Mouse (Mus musculus) gastrocnemius, postnatal 4 days (tissue): ENCODE data around the gene Lmntd1. TPM values are rescaled to one million over a fixed set of nuclear protein-coding genes. Genes with fewer than 3 reads are reported as not detected.

Experiments used
- DNase-seq, 2 experiments: peaks; one replicate each; pipeline ENCODE4 v3.0.0; 2021 to 2022; ENCODE audit warnings: low spot score in 2 of 2, mixed read lengths in 2 of 2
- long read RNA-seq, 2 experiments: library from polyadenylated mRNA; stranded (forward); transcript quantifications; one replicate each; pipeline ENCODE4 v2.0.0; 2021
- total RNA-seq, 2 experiments: library from RNA; stranded (reverse); gene quantifications; 2 replicates each; pipeline ENCODE4 v1.2.3; 2021

Gene Lmntd1
- total RNA-seq, result under 1 TPM; 0.56 to 0.57 TPM
- long read RNA-seq, experiment 1, partial matches to known transcripts, result 0 of 3 reads
- long read RNA-seq, experiment 1, other reads (novel, unspliced or antisense), result 3 of 3 reads
- long read RNA-seq, experiment 2, result 0 reads

GRCm38 (mm10) chr6:145614219-145614618 is at the start of gene Lmntd1:
Lmntd1 (minus strand) TSS chr6:145614319.
- DNase-seq, result no peak

GRCm38 (mm10) chr6:145660943-145661342 is 46.8 kb upstream of the Lmntd1 start:
- DNase-seq, result no peak

- no peak for DNase-seq
These were observed 45.0 kb upstream of the Lmntd1 start for GRCm38 (mm10) chr6:145659116-145659515.

DNA sequence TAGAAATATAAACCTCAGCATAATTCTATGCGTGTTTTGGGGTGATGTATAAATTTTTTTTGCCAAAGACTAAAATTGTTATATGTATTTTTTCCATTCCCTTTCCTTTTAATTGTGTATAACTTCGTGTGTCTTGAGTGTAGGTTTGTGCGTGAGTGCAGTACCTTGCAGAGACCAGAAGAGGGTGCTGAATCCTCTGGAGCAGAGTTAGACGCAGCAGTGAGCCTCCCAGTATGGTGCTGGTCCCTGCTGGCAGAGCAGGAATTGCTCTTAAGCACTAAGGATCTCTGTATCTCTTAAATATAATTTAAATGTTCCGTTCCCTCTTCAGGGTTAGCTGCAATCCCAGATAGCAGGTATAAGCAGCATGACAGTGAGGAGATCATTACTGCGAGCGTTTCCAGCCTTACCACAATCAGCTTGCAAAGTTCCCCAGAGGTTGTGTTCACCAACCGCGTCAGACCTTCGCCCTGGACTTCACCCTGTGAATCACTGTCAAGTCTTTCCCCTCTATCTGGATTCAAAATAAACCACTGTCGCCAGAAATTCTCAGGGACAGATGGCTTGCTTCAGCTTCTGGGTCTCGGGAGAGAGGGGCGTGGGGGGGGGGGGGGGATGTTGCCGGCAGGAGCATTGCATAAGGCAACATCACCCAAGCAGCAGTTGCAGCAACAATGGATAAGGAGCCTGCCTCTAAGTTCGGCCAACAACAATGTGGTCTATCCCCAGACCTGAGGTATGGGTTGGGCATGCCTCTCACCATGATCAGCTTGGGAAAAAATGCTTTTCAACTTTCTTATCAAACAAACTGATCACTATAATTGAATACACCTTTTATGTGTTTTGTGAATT is 42.8 kb upstream of the Lmntd1 start:
- DNase-seq, result no peak

- no peak for DNase-seq
These were observed 41.6 kb upstream of the Lmntd1 start for GRCm38 (mm10) chr6:145655678-145656077.

GRCm38 (mm10) chr6:145654062-145654836 is 40.1 kb upstream of the Lmntd1 start:
- no peak for DNase-seq

- DNase-seq, result no peak
These were observed 39.5 kb upstream of the Lmntd1 start for GRCm38 (mm10) chr6:145653626-145654025.

DNA sequence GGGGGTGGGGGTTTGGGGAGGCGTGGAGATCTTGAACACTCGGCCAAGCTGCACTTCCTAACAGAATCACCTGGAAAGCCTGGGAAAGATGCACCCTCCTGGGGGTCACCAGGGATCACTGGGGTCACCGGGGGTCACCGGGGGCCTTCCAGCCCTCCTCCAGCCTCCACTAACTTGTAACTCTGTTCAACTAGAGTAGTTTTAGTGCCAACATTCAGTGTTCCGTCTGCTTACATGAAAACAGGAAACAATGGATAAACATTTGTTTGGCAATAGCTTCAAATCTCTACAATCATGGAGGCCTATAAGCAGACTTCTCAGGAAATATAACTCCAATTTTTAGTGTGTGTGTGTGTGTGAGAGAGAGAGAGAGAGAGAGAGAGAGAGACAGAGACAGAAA is 38.9 kb upstream of the Lmntd1 start:
- DNase-seq, result no peak

GRCm38 (mm10) chr6:145651976-145652375 is 37.9 kb upstream of the Lmntd1 start:
- no peak for DNase-seq

DNA sequence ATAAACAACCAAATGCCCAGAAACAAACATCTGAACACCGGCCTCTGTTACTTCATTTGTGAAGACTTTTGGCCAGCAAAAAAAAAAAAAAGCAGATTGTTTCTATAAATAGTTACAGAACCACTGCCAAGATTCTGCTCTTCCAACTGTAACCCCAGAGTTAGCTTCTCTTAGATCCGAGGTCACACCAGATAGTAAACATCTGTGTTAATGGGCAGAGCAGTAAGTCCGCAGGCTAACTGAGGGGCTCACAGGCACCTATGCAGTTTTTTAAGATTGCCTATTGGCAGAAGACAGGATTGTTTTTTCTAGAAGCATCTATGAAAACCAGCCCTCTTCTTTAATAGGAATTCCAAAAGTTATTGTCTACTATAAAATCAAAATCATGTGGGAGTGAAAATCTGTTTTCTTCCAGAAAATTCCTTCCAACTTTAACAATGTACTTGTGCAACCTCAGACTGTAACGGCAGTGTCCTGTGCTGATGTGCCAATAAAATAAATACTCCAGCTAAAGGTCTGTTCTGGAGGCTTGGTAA is 26.9 kb upstream of the Lmntd1 start:
- DNase-seq, result no peak

GRCm38 (mm10) chr6:145638248-145638647 is 24.1 kb upstream of the Lmntd1 start:
- DNase-seq, result no peak

GRCm38 (mm10) chr6:145636682-145637081 is 22.6 kb upstream of the Lmntd1 start:
- DNase-seq, result no peak

DNA sequence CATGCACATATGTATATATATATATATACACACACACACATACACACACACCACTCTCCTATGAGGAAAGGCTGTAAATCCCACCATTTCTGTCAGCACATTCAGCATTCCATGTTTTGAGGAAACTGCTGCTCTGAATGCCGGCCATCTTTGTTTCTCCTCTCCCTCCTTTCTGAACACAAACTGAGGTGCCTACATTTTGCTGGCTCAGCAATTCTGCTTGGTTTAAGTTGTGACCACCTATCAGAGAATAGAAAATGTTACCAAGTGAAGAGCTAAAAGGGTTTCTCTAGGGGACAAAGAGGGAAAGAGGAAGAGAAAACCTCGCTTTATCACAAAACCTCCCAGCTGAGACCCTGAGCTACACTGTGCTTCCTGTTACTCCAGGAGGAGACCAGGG is 20.3 kb upstream of the Lmntd1 start:
- DNase-seq, result no peak

DNA sequence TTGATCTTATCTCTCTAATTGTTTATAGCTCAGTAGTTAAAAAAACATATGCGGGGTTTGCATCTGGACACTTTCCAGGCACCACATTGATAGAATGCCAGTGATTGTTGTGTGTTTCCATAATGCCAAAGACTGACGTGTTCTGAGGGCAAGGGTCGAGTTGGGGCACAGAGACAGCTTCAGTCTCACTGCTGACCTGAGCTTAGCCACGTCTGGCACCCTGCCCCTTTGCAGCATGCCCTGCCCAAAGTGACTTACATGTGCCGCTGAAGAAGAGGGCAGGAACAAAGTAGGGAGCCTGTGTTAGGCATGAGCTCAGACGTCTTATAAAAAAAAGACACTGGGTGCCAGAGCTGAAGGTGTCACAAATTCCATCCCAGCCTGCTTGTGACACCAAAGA is 16.1 kb upstream of the Lmntd1 start:
- DNase-seq, result no peak

DNA sequence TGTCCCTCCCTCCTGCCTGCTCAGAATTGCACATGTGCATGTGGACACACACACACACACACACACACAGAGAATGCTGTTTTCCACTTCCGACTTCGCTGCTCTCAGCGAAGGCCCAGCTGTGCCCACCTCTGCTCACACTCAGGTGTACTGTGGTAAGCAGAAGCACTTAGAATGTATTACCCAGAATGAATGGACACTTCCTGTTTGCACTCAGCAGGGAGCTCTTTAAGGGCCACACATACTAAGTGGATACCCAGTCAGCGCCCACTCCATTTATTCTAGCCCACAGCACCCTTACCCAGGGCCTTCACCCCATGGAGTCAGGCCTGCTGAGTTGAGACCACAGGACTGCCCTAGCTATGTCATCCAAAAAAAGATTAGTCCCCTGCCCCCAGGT is 9.0 kb upstream of the Lmntd1 start:
- no peak for DNase-seq

GRCm38 (mm10) chr6:145616402-145617229 is 2.5 kb upstream of the Lmntd1 start:
- DNase-seq, result no peak

- no peak for DNase-seq
These were observed 1.6 kb upstream of the Lmntd1 start, which contains the start of gene Tuba3b for GRCm38 (mm10) chr6:145615666-145616210. Tuba3b (plus strand) TSS chr6:145615757.

DNA sequence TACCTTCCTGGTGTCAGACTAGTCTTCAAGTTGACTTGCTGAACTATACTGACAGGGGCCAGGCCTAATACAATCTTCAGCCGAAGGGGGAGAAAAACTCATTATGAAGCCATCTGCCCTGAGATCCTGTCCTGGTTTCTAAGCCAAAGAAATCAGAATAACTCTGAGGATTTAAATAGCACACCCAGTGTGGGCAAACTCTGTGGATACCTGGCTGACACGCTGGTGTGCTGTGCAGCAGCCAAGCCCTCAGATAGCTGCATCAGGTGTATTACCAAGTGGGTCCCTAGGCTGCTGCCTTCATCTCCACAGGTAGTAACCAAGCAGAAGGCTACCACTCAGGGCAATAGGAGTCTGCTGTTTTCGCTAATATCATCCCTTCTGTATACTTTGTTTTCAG is 1.5 kb downstream of the Lmntd1 start:
- DNase-seq, result no peak

DNA sequence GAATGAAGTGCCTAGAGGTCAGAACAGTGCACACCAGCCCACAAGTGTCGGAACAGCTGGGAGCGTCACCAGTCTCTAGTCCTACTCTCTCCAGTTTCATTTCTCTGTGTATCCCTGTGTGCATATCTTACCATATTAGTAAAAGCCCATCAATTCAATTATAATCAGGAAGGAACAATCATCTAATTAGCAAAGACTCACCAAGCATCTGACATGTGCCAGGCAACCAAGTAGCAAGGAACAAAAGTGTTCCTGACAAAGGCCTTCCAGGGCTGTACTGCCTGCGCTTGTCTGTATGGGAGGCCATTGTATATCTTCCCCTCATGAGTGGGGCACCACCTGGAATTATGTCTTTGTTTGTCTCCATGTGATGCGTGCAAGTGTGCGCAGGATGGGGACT is 3.2 kb downstream of the Lmntd1 start:
- no peak for DNase-seq

GRCm38 (mm10) chr6:145608693-145609092 is 5.4 kb downstream of the Lmntd1 start:
- no peak for DNase-seq

DNA sequence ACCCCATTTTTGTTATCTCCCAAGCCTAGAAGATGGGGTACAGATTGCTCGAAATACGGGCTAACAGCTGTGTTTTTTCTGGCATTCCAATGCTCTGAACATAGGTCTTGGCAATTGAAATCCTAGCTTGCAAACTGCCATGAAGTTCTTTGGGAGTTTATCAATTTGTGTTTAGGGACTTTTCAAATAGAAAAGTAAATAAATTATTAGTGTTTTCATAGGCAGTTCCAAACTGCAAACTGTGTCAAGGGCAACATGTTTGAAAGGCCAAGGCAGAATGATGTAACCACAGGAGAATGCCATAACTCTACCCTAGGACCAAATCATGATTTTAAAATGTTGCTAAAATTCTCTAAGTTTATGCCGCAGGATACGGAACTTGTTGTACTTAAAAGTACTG is 6.4 kb downstream of the Lmntd1 start:
- DNase-seq, result no peak
